Mouse (Mus musculus) erythroblast, embryonic 14.5 days (primary cell): ENCODE data around the gene Cebpz. TPM values are rescaled to one million over a fixed set of nuclear protein-coding genes. Genes with fewer than 3 reads are reported as not detected.

Source experiments
- H3K27me3 ChIP-seq: 2 replicates; pipeline ENCODE4 v1.6.1; 2012; ENCODE audit warnings: inconsistent platforms; ENCODE audit not compliant: control insufficient read depth
- H3K36me3 ChIP-seq: 2 replicates; pipeline ENCODE4 v1.6.1; 2012; ENCODE audit warnings: mild to moderate bottlenecking, inconsistent platforms; ENCODE audit not compliant: control insufficient read depth
- H3K4me1 ChIP-seq: 2 replicates; pipeline ENCODE4 v1.6.1; 2012; ENCODE audit warnings: inconsistent platforms; ENCODE audit not compliant: control insufficient read depth
- H3K4me3 ChIP-seq: replicated peaks from 2 replicates; pipeline ENCODE3; 2012; ENCODE audit warnings: moderate library complexity, mild to moderate bottlenecking, inconsistent platforms
- H3K9me3 ChIP-seq: 2 replicates; pipeline ENCODE4 v1.6.1; 2012; ENCODE audit warnings: low read length, inconsistent platforms, mixed read lengths; ENCODE audit not compliant: control insufficient read depth
- GATA1 ChIP-seq: IDR thresholded peaks from 2 replicates; pipeline ENCODE4 v1.6.1; 2012; ENCODE audit warnings: low read length, inconsistent platforms, mixed read lengths
- TAL1 ChIP-seq: IDR thresholded peaks from 3 replicates; pipeline ENCODE4 v1.6.1; 2012; ENCODE audit warnings: low read length, inconsistent platforms, mixed read lengths
- polyA plus RNA-seq: library from polyadenylated mRNA; stranded (reverse); fragments of >175 nt; gene quantifications from 2 replicates; pipeline ENCODE4 v1.2.3, GENCODE M21; 2012

Cebpz gene
- polyA plus RNA-seq, 1 experiment = 0.85 TPM

DNA sequence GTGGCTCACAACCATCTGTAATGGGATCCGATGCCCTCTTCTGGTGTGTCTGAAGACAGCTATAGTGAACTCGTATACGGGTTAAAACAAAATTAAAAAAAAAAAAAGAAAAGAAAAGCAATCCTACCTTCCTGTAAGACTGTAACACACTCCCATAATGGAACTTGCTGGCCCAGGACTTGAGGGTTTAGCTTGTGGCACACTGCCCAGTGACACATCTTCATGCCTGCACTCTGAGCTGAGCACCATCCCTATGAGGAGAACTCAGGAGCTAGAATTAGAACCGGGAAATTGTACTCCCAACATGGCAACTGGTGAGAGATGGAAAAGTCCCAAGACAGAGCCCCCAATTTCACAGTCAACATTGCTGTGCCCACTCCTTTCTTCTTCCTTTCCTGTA lies 53.6 kb downstream of the Cebpz start:
- Histone ChIP-seq H3K36me3 (peaks cover 10% of the 10 kb centered on the region), H3K4me1 (peaks cover 22% of the 10 kb centered on the region), H3K4me3 (no peak overlapping the region), H3K9me3 (peaks cover 3% of the 10 kb centered on the region), H3K27me3 (no peaks in the 10 kb centered on the region)
- no peak for TF ChIP-seq GATA1

DNA sequence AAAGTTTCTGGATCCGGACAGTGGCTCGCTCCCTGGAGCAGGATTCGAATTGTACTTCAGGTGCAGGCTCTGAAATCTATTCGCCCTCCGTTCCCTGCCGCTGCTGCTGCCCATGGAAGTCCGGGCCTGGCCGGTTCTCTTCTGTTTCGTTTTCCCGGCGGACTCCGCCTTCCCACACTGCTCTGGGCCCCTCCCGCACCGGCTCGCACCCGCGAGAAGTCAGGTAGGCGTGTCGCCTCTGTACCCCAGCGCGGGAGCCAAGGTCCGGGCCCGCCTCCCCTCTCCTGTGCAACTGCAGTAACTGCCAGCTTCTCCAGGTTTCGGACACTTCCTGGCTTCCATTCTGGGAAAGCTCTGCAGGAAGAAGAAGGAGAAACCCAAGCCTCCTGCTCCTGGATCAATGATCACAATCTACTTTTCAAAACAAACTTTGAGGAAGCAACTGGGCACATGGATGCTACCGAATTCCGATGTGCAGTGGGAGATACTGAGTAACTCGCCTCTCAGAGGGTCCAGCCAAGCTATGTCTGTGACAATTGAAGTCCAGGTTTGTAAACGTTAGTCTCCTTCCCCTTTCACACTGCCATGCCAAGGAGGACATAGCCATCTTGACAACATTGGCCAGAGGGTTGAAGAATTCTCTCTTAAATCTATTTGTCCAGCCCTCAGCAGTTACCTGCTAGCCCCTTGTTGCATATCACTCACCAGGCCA lies 54.3 kb downstream of the Cebpz start, which contains the start of gene Eif2ak2:
Gene Eif2ak2 (minus strand): TSS at position 173 of the 712 bp plus-strand sequence.
- no peaks in the 10 kb centered on the region for H3K27me3 ChIP-seq
- peaks cover 17% of the 10 kb centered on the region for H3K36me3 ChIP-seq
- H3K4me1 ChIP-seq = peaks cover 22% of the 10 kb centered on the region
- no peak for TF ChIP-seq GATA1
- no peak for TF ChIP-seq TAL1
- peak within 1 kb of the TSS; percentile 82 for H3K4me3 ChIP-seq
- peaks cover 3% of the 10 kb centered on the region for H3K9me3 ChIP-seq

GRCm38 (mm10) chr17:78881878-78882304 lies 55.0 kb downstream of the Cebpz start:
- peak overlapping the region; percentile 82 for H3K4me3 ChIP-seq
- no peaks in the 10 kb centered on the region for H3K27me3 ChIP-seq
- peaks cover 21% of the 10 kb centered on the region for H3K36me3 ChIP-seq
- peaks cover 3% of the 10 kb centered on the region for H3K9me3 ChIP-seq
- TF ChIP-seq TAL1 (no peak), GATA1 (no peak)
- H3K4me1 ChIP-seq = peaks cover 22% of the 10 kb centered on the region

- Histone ChIP-seq H3K4me1 (no peaks in the 10 kb centered on the region), H3K36me3 (peaks cover 66% of the 10 kb centered on the region), H3K4me3 (no peak overlapping the region), H3K9me3 (no peaks in the 10 kb centered on the region), H3K27me3 (no peaks in the 10 kb centered on the region)
- TF ChIP-seq GATA1 = no peak
- no peak for TF ChIP-seq TAL1
These were observed 63.0 kb downstream of the Cebpz start for GRCm38 (mm10) chr17:78873886-78874285.

Other genes starting within 250 kb of the Cebpz start
- 0.02 and 0.07 TPM in 2 replicates for gene Strn, start 199.9 kb downstream of the Cebpz start, polyA plus RNA-seq
- 0.01 and 0.10 TPM in 2 replicates for gene Heatr5b, start 101.7 kb downstream of the Cebpz start, polyA plus RNA-seq
- gene Gpatch11, start 101.5 kb downstream of the Cebpz start, polyA plus RNA-seq = 0.56 and 0.82 TPM in 2 replicates
- 0.05 and 0.49 TPM in 2 replicates for gene Eif2ak2, start 54.5 kb downstream of the Cebpz start, polyA plus RNA-seq
- not detected in 2 replicates for gene Sult6b1, start 30.1 kb downstream of the Cebpz start, polyA plus RNA-seq
- gene Cebpzos, start 20.6 kb downstream of the Cebpz start, polyA plus RNA-seq = not detected in 2 replicates
- 0.04 and 0.08 TPM in 2 replicates for gene Ndufaf7, start 70 bp upstream of the Cebpz start, polyA plus RNA-seq
- gene Prkd3, start 83.8 kb upstream of the Cebpz start, polyA plus RNA-seq = 0.01 and 0.02 TPM in 2 replicates
- gene Qpct, start 114.8 kb upstream of the Cebpz start, polyA plus RNA-seq = not detected in 2 replicates